Mouse (Mus musculus): ENCODE results near the gene Gm10577.

The Gm10577 gene

DNA sequence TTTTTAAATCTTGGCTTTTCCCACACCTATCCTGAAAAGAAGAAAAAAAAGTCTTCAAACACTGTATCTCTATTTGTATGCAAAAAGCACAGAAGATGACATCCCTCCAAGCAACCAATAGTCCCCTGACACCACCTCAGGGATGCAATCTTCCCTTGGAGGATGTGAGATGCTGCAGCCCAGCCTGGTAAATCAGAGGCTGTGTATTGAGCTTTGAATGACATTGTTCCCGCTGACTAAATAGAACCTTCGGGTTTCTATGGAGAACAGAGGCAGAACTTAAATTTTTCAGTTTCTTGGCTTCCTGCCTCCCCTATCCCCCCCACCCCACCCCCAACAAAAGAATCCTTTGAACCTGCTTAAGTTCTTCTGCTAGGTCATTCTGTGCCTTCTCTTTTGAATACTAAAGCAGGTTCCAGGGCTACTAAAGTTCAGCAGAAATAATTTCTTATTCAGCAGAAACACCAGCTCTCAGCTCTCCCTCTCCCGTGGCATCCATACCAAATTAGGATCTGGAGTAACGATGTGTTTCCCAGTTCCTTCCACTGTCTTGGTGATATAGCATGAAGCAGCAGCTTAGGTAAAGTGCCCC, 24.3 kb downstream of the Gm10577 start:
- in situ Hi-C loops (cut with MboI; ENCODE audit: low sequenced_read_pairs): no loop called here

DNA sequence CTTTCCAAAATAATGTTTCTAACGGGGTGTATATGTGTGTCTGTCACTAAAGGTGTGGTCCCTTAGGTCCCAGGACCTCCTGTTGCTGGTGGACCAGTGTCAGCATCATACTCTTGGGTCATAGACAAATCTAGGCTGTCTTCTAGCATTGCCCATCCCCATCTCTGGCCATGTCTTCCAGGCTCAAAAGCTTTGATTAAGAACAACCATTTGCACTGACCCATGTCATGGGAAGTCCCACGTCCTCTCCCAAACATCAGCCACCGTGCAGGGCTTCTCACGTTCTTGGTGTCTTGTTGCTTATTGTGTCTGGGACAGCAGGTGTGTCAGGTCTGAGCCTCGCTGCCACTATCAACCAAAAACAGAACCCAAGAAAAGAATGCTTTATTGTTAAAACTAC, 24.9 kb downstream of the Gm10577 start:
- in situ Hi-C loops (cut with MboI; ENCODE audit: low sequenced_read_pairs): no loop called here

DNA sequence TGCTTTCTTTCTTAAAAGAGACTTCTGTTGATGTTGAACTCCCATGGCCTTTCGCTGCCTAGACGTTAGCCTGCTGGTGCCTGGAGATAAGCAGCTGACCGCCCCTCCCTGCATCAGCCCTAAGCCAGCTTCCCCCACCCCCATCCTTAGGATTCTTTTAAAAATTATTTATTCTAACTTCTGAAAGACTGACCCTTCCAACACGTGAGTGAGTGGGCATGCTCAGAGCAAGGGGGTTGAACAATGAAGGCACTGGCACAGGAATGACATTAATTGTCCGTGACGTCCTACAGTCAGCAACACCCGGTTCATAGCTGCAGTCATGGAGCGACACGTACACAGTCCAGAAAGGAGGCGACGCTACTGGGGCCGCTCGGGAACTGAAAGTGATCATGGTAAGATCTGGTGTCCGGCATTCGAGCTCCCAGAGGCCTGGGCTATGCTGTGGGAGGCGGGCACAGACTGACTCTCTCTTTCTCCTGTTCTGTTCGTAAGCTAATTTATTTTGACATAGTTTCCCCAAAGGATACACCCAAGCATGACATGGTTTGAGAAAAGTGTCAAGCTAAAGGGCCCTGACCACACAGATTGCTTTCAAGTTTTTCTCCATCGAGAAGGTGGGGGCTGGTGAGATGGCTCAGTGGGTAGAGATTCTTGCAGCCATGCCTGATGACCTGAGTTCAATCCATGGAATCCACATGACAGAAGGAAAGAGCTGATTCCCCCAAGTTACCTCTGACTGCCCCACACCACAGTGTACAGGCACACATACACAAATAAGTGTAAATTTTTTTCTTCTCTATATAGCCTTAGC, 25.8 kb downstream of the Gm10577 start:
- in situ Hi-C loops (cut with MboI; ENCODE audit: low sequenced_read_pairs): no loop called here

DNA sequence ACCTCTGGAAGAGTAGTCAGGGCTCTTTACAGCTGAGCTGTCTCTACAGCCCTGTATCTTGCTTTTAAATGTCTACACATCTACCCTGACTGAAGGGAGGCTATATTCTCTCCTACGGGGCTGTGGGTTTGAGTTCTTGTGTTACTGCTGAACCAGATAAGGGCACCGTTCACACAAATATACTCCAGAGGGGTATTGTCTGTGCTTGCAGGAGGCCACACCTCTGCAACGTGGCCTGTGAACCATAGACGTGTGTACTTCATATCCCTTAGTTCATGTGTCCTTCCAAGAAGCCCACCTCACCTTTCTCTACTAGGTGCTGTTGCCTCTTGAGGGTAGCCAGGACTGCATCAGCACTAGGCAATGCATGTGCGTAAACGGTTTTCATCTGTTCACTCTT, 28.4 kb downstream of the Gm10577 start:
- in situ Hi-C loops (cut with MboI; ENCODE audit: low sequenced_read_pairs): no loop called here

DNA sequence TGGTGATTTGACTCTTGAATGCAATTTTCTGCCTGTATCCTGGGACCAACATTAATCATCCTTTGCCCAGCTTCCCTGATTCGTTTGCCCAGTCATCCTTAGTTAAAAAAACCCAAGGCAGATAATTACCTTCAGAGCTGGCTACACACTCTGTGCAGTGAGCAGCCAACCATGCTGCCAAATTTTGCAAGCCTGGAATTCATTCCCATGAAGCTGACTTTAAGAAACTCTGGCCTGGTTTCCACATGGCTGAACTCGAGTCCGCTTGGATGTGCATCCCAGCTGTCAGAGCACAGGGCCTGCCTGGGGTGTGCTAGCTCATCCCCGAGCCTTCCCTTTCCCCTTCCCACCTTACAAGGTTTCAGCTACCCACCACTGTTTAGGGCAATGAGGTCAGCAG, 29.5 kb downstream of the Gm10577 start:
- in situ Hi-C loops (cut with MboI; ENCODE audit: low sequenced_read_pairs): no loop called here

DNA sequence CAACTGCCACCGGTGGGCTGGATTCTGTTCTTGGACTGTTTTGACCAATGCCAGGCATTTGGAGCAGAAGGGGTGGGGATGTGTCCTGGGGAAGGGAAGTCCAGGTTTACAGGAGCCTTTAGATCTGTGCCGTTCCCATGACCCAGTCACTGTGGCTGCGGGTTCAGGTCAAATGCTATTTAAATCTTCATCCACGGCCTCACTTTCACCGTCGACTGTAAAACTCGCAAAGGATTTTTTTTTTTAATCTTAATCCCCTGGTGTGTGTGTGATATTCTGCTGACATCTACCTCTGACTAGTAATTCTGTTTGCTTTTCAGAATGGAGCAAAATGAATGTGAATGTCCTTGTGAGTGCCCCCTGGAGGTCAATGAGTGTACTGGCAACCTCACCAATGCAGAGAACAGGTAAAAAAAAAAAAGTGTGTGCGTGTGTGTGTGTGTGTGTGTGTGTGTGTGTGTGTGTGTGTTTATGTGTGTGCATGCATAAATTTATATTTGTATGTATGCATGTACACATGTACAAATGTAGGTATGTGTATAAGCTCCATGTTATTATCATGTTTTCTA, 32.2 kb downstream of the Gm10577 start:
- in situ Hi-C loops (cut with MboI; ENCODE audit: low sequenced_read_pairs): no loop called here

DNA sequence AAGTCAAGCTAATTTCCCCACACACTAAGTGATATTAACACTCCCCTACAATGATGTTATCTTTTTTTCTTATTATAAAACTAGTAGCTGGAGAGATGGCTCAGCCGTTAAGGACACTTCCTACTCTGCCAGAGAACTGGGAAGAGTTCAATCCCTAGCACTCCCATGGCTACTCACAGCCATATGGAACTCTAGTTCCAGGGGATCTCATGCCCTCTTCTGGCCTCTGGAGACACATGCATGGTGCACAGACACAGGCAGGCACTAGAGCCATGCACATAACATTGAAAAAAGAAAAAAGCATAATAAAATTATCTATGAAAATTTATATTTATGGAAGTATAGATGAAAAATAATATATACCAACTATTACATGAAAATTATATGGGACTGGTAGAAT, 33.3 kb downstream of the Gm10577 start:
- in situ Hi-C loops (cut with MboI; ENCODE audit: low sequenced_read_pairs): no loop called here

DNA sequence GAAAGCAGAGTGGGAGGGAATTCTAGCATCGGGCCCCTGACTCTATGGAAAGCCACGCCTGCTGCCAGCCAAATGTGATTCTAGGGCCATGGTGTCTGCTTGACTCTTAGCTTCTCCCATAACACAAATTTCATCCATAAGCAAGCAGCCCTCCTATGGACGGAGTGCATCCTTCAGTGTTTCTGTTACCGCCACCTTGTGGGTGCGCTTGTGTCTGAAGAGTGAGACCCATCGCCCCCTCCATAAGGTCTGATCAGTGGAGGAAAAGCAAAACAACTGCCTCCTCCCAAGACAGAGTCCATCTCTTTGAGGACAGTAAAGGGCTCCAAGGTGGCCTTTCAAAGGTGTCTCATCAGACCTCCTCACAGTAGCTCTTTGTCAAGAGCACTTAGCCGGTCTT, 43.0 kb downstream of the Gm10577 start:
- in situ Hi-C loops (cut with MboI; ENCODE audit: low sequenced_read_pairs): no loop called here

DNA sequence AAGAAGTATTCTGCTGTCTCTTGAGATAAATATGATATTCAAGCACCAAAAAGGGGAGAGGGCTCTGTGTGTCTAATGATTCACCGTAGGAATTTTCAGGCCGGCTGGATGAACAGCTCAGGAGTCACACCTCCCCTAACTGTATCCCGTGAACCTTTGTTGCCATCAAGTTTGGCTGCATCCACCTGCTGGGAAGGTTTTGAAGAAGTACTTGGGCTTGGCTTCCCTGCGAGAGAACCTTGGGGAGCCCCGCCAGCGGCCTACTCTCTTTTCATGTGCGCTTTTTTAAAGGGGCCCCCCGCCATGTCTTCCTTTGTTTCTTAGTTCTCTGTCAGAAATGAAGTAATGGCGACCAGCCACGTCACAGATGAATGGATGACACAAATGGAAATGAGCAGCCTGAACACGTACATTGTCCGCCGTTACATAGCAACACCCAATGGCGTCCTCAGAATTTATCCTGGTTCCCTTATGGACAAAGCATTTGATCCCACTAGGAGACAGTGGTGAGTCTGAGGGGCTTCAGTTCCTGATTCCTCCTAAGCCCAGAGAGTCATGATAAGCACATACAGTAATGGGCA, 46.0 kb downstream of the Gm10577 start:
- in situ Hi-C loops (cut with MboI; ENCODE audit: low sequenced_read_pairs): no loop called here

DNA sequence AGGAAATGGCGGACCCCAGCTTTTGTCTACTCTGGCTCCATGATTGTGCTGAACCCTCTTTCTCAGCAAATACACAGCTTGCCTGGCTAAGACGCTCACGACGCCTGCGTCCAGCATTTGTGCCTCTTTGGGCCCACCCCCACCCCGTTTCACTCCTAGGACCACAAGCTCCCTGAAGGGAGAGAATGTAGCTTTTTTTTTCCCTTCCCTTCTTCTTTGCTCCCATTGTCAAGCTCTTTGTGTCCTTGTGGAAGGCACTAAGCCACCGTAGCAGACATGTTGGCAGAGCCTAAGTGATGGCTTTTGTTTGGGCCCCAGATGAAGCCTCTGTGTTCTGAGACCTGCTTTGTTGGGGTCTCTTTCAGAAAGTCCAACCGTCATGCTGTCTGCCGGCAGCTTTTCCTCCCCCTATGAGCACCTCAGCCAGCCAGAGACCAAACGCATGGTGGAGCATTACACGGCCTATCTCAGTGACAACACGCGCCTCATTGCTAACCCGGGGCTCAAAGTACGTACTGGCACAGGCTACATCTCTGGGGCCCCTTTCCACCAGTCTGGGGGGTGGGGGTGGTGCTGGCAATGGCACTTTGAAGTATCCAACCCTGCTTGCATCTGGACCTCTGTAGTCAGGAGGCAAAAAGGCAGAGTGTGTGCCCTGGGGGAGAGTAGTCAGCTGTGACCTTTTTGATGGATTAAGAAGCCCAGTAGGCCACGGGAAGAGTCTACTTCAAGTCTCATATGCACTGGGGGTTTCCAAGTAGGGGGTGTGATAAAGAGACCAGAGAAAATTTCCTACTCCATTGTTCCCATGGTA, 46.6 kb downstream of the Gm10577 start:
- in situ Hi-C loops (cut with MboI; ENCODE audit: low sequenced_read_pairs): no loop called here

Data from CH12F3 (cell line).